Mouse (Mus musculus) spleen, adult 2 months (tissue): ENCODE measurements around the gene Aco1. TPM values are rescaled to one million over a fixed set of nuclear protein-coding genes. Genes with fewer than 3 reads are reported as not detected.

Experiments used
- DNase-seq, 2 experiments: peaks; one replicate each; pipeline versions ENCODE4 v3.0.0 to v3.0.0-alpha.2; 2012 to 2021; ENCODE audit warnings: low spot score in 2 of 2, low read depth in 1 of 2
- H3K27ac ChIP-seq: fragments of 200-500 bp; 2 replicates; pipeline ENCODE4 v1.5.1; 2012; ENCODE audit warnings: low read length, inconsistent platforms; ENCODE audit not compliant: insufficient read depth
- H3K27me3 ChIP-seq: fragments of 200-500 bp; 2 replicates; pipeline ENCODE4 v1.6.1; 2012; ENCODE audit warnings: mild to moderate bottlenecking, moderate library complexity, low read length, inconsistent platforms; ENCODE audit not compliant: control insufficient read depth, insufficient read depth
- H3K36me3 ChIP-seq: fragments of 200-500 bp; 2 replicates; pipeline ENCODE4 v1.6.1; 2012; ENCODE audit warnings: mild to moderate bottlenecking, low read length, inconsistent platforms; ENCODE audit not compliant: control insufficient read depth, insufficient read depth
- H3K4me1 ChIP-seq: fragments of 200-500 bp; 2 replicates; pipeline ENCODE4 v1.6.1; 2011; ENCODE audit warnings: inconsistent platforms; ENCODE audit not compliant: control insufficient read depth, insufficient read depth, insufficient read length
- H3K4me3 ChIP-seq: fragments of 200-500 bp; 2 replicates; pipeline ENCODE4 v1.5.1; 2011; ENCODE audit warnings: mild to moderate bottlenecking, inconsistent platforms; ENCODE audit not compliant: insufficient read depth, insufficient read length; ENCODE audit errors: extremely low read depth
- CTCF ChIP-seq: fragments of 200-500 bp; IDR thresholded peaks from 2 replicates; pipeline ENCODE4 v1.5.1; 2011; ENCODE audit warnings: mild to moderate bottlenecking, inconsistent platforms; ENCODE audit not compliant: insufficient read depth, insufficient read length, insufficient replicate concordance; ENCODE audit errors: extremely low read depth
- POLR2A ChIP-seq: fragments of 200-500 bp; IDR thresholded peaks from 2 replicates; pipeline ENCODE4 v1.6.1; 2011; ENCODE audit warnings: low read depth, low read length, inconsistent platforms
- WGBS: fragments of 180-500 bp; shearing (Covaris S2); methylation state at CpG from one replicate; pipeline ENCODE4 v1.1.7; 2018; 5-methylcytosine and 5-hydroxymethylcytosine counted together
- polyA plus RNA-seq: library from polyadenylated mRNA; depleted of rRNA; stranded (reverse); fragments of >200 nt; gene quantifications from 2 replicates; pipeline ENCODE4 v1.2.3, GENCODE M21; 2012

Aco1 gene
- polyA plus RNA-seq, 1 experiment: 11.4 TPM

DNA sequence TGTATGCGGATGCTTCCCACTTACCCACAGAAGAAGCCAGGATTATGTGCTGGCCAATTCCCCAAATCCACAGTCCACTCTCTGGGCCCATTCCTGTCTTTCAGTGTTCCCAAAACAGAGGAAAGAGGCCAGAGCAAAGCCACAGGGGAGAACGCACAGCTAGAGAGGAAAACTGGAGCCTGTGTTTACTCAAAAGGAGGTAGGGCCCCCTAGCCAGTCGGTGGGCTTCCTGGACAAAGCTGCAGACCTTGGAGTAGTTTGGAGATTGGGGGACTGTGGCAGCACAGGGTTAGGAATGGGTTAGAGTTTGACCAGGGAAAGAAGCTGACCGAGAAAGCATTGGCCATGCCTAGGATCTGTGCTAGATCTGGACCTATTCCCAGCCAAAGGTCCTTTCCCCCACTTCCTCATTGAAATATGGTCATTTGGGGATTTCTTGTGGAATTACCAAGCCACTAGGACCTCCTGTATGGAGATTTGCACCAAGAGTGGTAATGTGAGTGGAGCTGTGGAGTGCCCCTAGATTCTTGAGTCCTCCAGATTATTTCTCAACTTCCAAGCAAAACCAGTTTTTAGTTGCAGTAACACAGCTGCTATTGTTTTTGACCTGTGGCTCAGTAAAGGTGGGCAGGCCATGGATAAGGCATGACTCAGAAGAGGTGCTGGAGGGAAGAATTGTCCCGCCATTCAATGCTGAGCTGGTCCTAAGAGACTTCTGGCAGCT is 14.8 kb downstream of the Aco1 start:
- DNase-seq: no peak
- H3K27ac ChIP-seq: no peak overlapping the region
- H3K27me3 ChIP-seq: no peaks in the 10 kb centered on the region
- H3K4me3 ChIP-seq: no peak overlapping the region
- WGBS: 84% methylated on average over 5 of the region's 5 CpGs
- H3K36me3 ChIP-seq: no peaks in the 10 kb centered on the region
- H3K4me1 ChIP-seq: no peaks in the 10 kb centered on the region
- no peak for TF ChIP-seq POLR2A
- TF ChIP-seq CTCF: no peak

DNA sequence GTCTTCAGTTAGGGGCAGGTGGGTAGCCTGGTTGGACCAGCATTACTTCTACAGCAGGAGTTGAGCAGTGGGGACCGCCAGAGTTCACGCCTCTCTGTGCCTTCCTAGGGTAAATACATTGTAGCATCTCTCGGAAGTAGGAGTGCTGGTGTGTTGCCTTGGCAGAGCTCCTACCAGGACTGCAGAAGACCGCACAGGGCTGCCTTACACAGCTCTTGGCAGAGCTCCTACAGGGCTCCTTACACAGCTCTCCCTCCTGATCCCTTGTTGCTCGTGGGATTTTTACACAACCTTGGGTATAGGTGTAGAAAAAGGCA is 15.3 kb downstream of the Aco1 start:
- Histone ChIP-seq H3K4me3 (no peak overlapping the region), H3K36me3 (no peaks in the 10 kb centered on the region), H3K27ac (no peak overlapping the region), H3K4me1 (no peaks in the 10 kb centered on the region), H3K27me3 (no peaks in the 10 kb centered on the region)
- no peak for DNase-seq
- 90% methylated on average over 5 of the region's 5 CpGs for WGBS
- TF ChIP-seq POLR2A: no peak
- no peak for TF ChIP-seq CTCF

DNA sequence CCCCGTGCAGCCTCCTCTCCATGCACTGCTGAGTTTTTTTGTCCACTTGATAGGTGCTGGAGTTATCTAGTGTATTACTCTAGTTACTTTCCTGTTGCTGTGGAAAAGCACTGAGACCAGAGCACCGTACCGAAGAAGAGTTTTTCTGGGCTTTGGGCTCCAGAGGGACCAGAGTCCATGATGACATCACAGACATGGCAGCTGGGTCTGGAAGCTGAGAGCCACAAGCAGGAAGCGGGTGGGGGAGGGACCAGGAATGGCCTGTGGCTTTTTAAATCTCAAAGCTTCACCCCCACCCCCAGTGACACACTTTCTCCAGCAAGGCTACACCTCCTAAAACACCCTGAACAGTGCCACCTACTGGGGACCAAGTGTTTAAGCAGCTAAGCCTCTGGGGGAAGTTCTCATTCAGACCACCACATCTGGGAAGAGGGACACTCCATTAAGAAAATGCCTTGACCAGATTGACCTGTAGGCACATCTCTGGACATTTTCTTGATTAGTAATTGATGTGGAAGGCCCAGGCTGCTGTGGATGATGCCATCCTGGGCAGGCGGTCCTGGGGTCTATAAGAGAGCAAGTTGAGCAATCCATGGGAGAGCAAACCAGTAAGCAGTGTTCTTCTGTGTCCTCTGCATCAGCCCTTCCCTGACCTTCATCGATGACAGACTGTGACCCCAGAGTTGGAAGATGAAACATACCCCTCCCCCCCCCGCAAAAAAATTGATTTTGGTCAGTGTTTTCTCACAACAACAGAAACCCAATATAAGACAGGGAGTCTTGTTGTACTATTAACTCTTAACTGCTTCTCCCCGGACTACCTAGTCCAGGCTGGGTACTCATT is 17.9 kb downstream of the Aco1 start:
- no peak for DNase-seq
- no peak overlapping the region for H3K4me3 ChIP-seq
- H3K27me3 ChIP-seq: no peaks in the 10 kb centered on the region
- H3K36me3 ChIP-seq: peaks cover 2% of the 10 kb centered on the region; the same call in 1 of the 2 replicates
- no peak for TF ChIP-seq POLR2A
- TF ChIP-seq CTCF: no peak
- no peak overlapping the region for H3K27ac ChIP-seq
- no peaks in the 10 kb centered on the region for H3K4me1 ChIP-seq
- 94% methylated on average over 8 of the region's 8 CpGs for WGBS

DNA sequence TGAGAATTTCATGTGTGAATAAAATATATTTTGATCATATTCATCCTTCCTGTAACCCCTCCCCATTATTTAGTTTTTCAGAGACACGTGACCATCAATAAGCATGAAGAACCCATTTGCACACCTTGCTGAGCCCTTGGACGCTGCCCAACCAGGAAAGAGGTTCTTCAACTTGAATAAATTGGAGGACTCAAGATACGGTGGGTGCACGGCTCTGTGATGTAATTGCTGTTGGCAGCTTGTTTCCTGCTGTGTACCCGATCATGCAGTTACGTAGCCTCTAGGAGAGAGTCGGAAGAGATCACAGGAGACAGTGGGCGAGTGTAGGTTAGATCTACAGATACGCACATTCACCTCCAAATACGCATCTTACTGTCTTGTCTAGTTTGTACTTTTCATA is 20.8 kb downstream of the Aco1 start:
- H3K27ac ChIP-seq: no peak overlapping the region
- no peak overlapping the region for H3K4me3 ChIP-seq
- no peak for TF ChIP-seq POLR2A
- TF ChIP-seq CTCF: no peak
- H3K36me3 ChIP-seq: peaks cover 7% of the 10 kb centered on the region
- no peaks in the 10 kb centered on the region for H3K4me1 ChIP-seq
- H3K27me3 ChIP-seq: no peaks in the 10 kb centered on the region
- WGBS: 87% methylated on average over 10 of the region's 10 CpGs
- DNase-seq: no peak

DNA sequence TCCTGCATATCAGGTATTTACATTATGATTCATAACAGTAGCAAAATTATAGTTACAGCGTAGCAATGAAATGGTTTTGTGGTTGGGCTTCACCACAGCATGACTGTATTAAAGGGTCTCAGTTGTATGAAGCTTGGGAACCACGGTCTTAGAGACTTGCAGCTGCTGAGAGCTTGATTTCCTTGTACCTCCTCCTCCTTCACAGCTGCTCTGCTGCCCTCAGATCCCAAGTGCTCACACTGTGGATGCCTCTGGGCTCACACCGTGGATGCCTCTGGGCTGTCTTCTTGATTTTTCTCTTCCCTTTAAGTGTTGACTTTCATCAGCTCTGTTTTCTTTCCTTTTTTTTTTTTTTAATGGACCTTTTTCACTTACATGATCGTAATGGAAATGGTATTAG is 28.6 kb downstream of the Aco1 start:
- Histone ChIP-seq H3K4me1 (no peaks in the 10 kb centered on the region; the same call in 1 of the 2 replicates), H3K36me3 (peaks cover 8% of the 10 kb centered on the region), H3K27ac (no peak overlapping the region), H3K27me3 (no peaks in the 10 kb centered on the region), H3K4me3 (no peak overlapping the region)
- DNase-seq: no peak
- WGBS: 72% methylated on average over 4 of the region's 4 CpGs
- TF ChIP-seq CTCF: no peak
- TF ChIP-seq POLR2A: no peak

DNA sequence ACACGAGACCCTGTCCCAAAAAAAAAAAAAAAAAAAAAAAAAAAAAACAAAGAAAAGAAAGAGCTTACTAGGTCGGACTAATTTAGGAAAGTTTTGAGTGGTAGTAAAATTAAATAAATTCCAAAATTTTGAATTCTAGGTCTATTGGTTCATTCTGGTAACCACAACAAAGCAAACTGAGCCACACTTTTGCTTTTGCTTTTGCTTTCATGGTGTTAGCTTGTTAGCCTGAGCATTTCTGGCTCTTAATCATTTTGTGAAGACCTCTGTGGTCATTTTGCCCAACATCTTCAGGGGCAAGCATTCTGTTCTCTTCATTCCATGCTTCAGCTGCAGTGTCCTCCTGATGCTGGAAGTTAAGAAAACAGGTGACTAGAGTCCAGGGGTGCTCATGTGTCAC is 29.5 kb downstream of the Aco1 start:
- 73% methylated on average over 2 of the region's 2 CpGs for WGBS
- Histone ChIP-seq H3K27me3 (no peaks in the 10 kb centered on the region), H3K4me1 (no peaks in the 10 kb centered on the region; the same call in 1 of the 2 replicates)

More for the DNA sequence above, 29.5 kb downstream of the Aco1 start:
- no peak overlapping the region for H3K27ac ChIP-seq
- TF ChIP-seq POLR2A: no peak
- TF ChIP-seq CTCF: no peak
- H3K4me3 ChIP-seq: no peak overlapping the region
- peaks cover 6% of the 10 kb centered on the region for H3K36me3 ChIP-seq
- DNase-seq: no peak
